Mouse (Mus musculus) neural tube, embryonic 15.5 days (tissue): Measurements from ENCODE around the gene Slc35b2. TPM values are rescaled to one million over a fixed set of nuclear protein-coding genes. Genes with fewer than 3 reads are reported as not detected.

Experiments
- ATAC-seq: fragments of 200-750 bp; cut with Nextera tagmentation; 2 replicates; pipeline ENCODE4 v1.8.0; 2017; ENCODE audit warnings: mild to moderate bottlenecking, moderate TSS enrichment, moderate library complexity; ENCODE audit not compliant: low FRiP score
- H3K27ac ChIP-seq: fragments of 300-500 bp; sonication (generic); replicated peaks from 2 replicates; pipeline ENCODE4 v1.5.1; 2015; ENCODE audit warnings: mild to moderate bottlenecking, inconsistent platforms
- H3K27me3 ChIP-seq: fragments of 300-500 bp; sonication (generic); replicated peaks from 2 replicates; pipeline ENCODE4 v1.6.1; 2015; ENCODE audit warnings: inconsistent platforms
- H3K36me3 ChIP-seq: fragments of 300-500 bp; sonication (generic); 2 replicates; pipeline ENCODE4 v1.6.1; 2015; ENCODE audit warnings: inconsistent platforms
- H3K4me1 ChIP-seq: fragments of 300-500 bp; sonication (generic); 2 replicates; pipeline ENCODE4 v1.6.1; 2015; ENCODE audit warnings: inconsistent platforms
- H3K4me2 ChIP-seq: fragments of 300-500 bp; sonication (generic); 2 replicates; pipeline ENCODE4 v1.6.1; 2015; ENCODE audit warnings: inconsistent platforms, mild to moderate bottlenecking, moderate library complexity
- H3K4me3 ChIP-seq: fragments of 300-500 bp; sonication (generic); replicated peaks from 2 replicates; pipeline ENCODE4 v1.5.1; 2015; ENCODE audit warnings: mild to moderate bottlenecking, inconsistent platforms
- H3K9ac ChIP-seq: fragments of 300-500 bp; sonication (generic); replicated peaks from 2 replicates; pipeline ENCODE4 v1.6.1; 2015; ENCODE audit warnings: mild to moderate bottlenecking, inconsistent platforms
- H3K9me3 ChIP-seq: fragments of 300-500 bp; sonication (generic); replicated peaks from 2 replicates; pipeline ENCODE4 v1.6.1; 2016; ENCODE audit warnings: inconsistent platforms
- WGBS: fragments of 180-500 bp; shearing (Covaris S2); methylation state at CpG from one replicate; pipeline ENCODE4 v1.1.7; 2015; ENCODE audit warnings: mixed read lengths; 5-methylcytosine and 5-hydroxymethylcytosine counted together
- polyA plus RNA-seq: library from polyadenylated mRNA; unstranded; fragments of >200 nt; fragmentation: Nextera tagmentation; extraction: Ambion mirVana; gene quantifications from 2 replicates; pipeline ENCODE4 v1.2.1, GENCODE M21; 2015

The Slc35b2 gene
- polyA plus RNA-seq, 1 experiment from 2014 or later: 86.3 TPM

DNA sequence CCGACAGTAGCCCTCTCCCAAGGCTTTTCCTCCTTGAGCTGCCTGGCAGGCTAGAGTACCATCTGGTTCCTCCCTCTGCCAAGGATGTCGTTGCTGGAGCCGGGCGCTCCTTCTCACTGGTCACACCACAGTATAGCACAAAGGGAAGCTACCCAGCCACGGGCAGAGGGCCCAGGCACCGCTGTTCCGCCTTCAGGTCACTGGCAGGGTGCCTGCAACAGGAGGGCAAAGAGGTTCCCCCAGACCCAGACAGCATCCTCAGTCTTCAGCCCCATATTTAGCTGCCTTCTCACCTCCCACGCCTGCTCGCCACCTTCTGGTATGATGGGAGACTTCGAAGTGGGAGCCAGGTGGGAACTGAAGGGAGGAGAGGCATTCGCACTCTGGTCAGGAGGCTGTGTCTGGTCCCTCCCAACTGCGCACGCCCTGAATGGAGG lies 33.3 kb upstream of the Slc35b2 start:
- no peak overlapping the region for H3K4me3 ChIP-seq
- no peak overlapping the region for H3K27ac ChIP-seq
- no peak overlapping the region for H3K9ac ChIP-seq
- no peaks in the 10 kb centered on the region for H3K9me3 ChIP-seq
- H3K4me1 ChIP-seq: no peaks in the 10 kb centered on the region
- 40% methylated on average over 13 of the region's 13 CpGs for whole genome bisulfite sequencing
- no peak for ATAC-seq
- H3K4me2 ChIP-seq: no peak overlapping the region
- H3K27me3 ChIP-seq: peaks cover 51% of the 10 kb centered on the region
- no peaks in the 10 kb centered on the region for H3K36me3 ChIP-seq

GRCm38 (mm10) chr17:45532896-45533295 lies 30.8 kb upstream of the Slc35b2 start:
- H3K4me3 ChIP-seq: no peak overlapping the region
- no peak overlapping the region for H3K27ac ChIP-seq
- no peak for ATAC-seq
- no peak overlapping the region for H3K9ac ChIP-seq
- H3K4me1 ChIP-seq: no peaks in the 10 kb centered on the region
- no peaks in the 10 kb centered on the region for H3K9me3 ChIP-seq
- WGBS: 58% methylated on average over 15 of the region's 15 CpGs
- H3K27me3 ChIP-seq: peaks cover 62% of the 10 kb centered on the region
- no peak overlapping the region for H3K4me2 ChIP-seq
- no peaks in the 10 kb centered on the region for H3K36me3 ChIP-seq

DNA sequence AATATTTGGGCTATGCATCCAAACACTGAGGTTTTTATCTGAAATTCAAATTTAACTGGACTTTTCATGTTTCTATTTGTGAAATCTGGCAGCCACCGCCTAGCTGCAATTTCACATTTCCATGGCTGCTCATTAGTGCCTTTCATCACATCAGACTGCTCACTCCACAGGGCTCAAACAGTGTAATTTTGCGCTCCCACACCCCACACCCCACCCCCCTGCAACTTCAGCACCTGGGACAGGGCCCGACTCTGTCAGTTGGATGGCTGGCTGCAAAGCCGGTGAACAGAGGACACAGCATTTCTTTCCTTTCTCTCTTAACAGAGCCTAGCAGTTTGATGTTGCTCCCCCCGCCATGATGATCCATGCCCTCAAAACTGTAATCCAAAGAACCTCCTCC lies 27.4 kb upstream of the Slc35b2 start:
- ATAC-seq: no peak
- WGBS: 18% methylated on average over 5 of the region's 5 CpGs
- H3K27ac ChIP-seq: no peak overlapping the region
- no peaks in the 10 kb centered on the region for H3K36me3 ChIP-seq
- no peak overlapping the region for H3K9ac ChIP-seq
- H3K4me1 ChIP-seq: no peaks in the 10 kb centered on the region
- no peaks in the 10 kb centered on the region for H3K9me3 ChIP-seq
- H3K27me3 ChIP-seq: peaks cover 56% of the 10 kb centered on the region
- H3K4me2 ChIP-seq: no peak overlapping the region
- no peak overlapping the region for H3K4me3 ChIP-seq

GRCm38 (mm10) chr17:45538394-45538793 lies 25.3 kb upstream of the Slc35b2 start:
- Histone ChIP-seq H3K36me3 (no peaks in the 10 kb centered on the region), H3K4me3 (no peak overlapping the region), H3K9me3 (no peaks in the 10 kb centered on the region), H3K9ac (no peak overlapping the region), H3K4me2 (no peak overlapping the region), H3K4me1 (no peaks in the 10 kb centered on the region), H3K27me3 (peaks cover 45% of the 10 kb centered on the region), H3K27ac (no peak overlapping the region)
- WGBS: 67% methylated on average over 4 of the region's 4 CpGs
- no peak for ATAC-seq

GRCm38 (mm10) chr17:45539664-45540063 lies 24.0 kb upstream of the Slc35b2 start:
- Histone ChIP-seq H3K4me2 (no peak overlapping the region), H3K4me3 (no peak overlapping the region), H3K27ac (no peak overlapping the region), H3K36me3 (peaks cover 8% of the 10 kb centered on the region), H3K4me1 (peaks cover 10% of the 10 kb centered on the region), H3K9me3 (no peaks in the 10 kb centered on the region), H3K27me3 (peaks cover 45% of the 10 kb centered on the region), H3K9ac (no peak overlapping the region)
- no peak for ATAC-seq
- 80% methylated on average over 21 of the region's 21 CpGs for WGBS

DNA sequence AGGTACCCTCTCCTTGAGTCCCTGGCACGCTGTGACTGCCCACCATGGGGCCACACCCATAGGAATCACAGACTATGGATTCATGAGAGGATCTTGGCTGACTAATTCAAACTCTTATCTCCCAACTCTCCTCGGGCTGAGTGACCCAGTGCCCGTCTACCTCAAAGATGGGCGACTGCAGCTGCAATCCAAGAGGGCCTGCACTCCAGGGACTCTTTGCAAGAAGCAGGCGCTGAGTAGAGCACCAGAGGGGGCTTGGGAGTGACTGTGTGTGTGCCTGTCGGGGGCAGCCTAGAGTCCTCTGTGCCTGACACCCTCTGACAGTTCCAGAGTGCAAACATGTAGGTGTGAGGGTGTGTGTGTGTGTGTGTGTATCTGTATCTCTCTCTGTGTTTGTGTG lies 21.5 kb upstream of the Slc35b2 start:
- 33% methylated on average over 6 of the region's 6 CpGs for WGBS
- peaks cover 25% of the 10 kb centered on the region for H3K4me1 ChIP-seq
- H3K4me2 ChIP-seq: no peak overlapping the region

DNA sequence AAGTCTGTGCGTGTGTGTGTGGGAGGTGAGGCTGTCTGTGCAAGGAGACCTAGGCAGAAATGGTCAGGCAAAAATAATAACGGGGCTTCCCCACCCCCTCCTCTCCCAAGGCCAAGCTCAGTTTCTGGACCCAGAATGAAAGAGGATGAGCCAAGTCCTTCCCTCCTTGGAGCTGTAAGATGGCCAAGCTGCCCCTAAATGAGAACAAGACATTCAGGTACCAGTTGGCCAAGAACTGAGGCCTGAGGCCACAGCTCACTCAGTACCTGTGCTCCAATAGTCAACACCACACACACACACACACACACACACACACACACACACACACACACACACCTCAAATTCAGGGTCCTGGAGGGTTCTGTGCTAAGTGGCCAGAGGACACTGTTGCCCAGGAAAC lies 21.0 kb upstream of the Slc35b2 start:
- ATAC-seq: no peak
- Histone ChIP-seq H3K27me3 (peaks cover 52% of the 10 kb centered on the region), H3K4me3 (no peak overlapping the region), H3K27ac (no peak overlapping the region), H3K9me3 (no peaks in the 10 kb centered on the region), H3K9ac (no peak overlapping the region), H3K36me3 (peaks cover 18% of the 10 kb centered on the region), H3K4me1 (peaks cover 31% of the 10 kb centered on the region), H3K4me2 (no peak overlapping the region)
- 74% methylated on average over 2 of the region's 2 CpGs for WGBS

More for the DNA sequence above, 21.5 kb upstream of the Slc35b2 start:
- Histone ChIP-seq H3K4me3 (no peak overlapping the region), H3K9me3 (no peaks in the 10 kb centered on the region), H3K27me3 (peaks cover 49% of the 10 kb centered on the region), H3K9ac (no peak overlapping the region), H3K36me3 (peaks cover 18% of the 10 kb centered on the region), H3K27ac (no peak overlapping the region)
- ATAC-seq: no peak

DNA sequence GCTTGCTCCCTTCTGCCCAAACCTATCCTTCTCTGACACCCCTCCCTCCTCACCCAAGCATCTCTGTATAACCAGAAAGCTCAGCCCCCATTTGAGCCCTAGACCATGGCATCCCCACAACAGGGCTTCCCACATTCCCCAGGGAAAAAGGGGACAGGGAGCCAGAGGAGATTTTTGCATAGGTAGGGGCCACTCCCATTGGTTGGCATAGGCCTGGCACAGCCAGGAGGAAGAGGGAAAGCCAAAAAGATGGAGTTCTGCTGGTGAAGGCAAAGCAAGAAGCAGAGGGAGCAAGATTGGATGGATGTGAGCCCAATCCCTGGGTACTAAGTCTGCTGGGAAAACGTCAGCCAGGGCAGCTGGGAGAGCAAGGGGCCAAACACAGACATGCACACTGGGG lies 20.6 kb upstream of the Slc35b2 start:
- Histone ChIP-seq H3K4me3 (no peak overlapping the region), H3K4me2 (no peak overlapping the region), H3K36me3 (peaks cover 18% of the 10 kb centered on the region), H3K9ac (no peak overlapping the region), H3K9me3 (no peaks in the 10 kb centered on the region), H3K27ac (no peak overlapping the region), H3K27me3 (peaks cover 53% of the 10 kb centered on the region), H3K4me1 (peaks cover 35% of the 10 kb centered on the region)
- ATAC-seq: no peak
- 55% methylated on average over 1 of the region's 1 CpGs for WGBS

DNA sequence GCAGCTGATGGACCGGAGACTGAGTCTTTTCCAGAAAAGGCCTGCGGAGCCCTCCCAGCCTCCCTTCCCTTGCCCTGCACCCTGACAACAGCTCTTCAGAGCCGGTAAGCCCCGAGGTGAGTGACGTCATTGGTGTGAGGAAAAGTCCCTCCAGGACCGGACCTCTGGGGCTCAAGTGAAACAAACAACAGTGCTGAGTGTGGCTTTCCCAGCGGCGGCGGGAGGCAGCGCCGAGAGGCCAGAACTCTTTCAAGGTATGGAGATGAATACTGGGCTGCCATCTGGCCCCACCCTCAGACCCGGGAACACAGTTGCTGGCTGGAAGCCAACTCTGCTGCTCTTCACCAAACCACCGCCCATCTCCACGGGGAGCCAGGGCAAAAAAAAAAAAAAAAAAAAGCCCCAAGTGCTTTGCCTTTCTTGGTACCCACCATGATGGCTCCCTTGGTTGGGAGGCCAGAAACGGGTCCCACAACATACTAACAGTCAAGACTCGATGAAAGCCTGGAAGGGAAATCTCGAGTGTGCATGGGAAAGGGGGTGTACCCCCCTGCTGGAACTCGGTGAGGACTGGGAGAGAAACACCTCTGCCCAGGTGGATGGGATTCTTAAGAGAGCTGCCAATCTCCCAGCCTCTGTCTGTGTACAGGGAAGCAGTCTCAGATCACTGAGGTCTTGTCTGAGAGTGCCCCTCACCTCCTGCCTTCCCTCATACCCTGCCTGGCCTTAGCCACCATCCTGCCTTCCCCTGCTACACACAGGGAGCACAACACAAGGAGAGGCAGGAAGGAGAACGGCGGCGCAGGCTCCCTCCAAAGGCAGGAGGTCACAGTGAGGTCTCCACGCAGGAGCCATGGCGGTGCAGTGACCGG lies 19.4 kb upstream of the Slc35b2 start:
- H3K9me3 ChIP-seq: no peaks in the 10 kb centered on the region
- peaks cover 49% of the 10 kb centered on the region for H3K27me3 ChIP-seq
- H3K4me3 ChIP-seq: peak overlapping the region; percentile 11; the same call in 1 of the 2 replicates
- H3K4me2 ChIP-seq: peak overlapping the region; percentile 39
- H3K4me1 ChIP-seq: peaks cover 39% of the 10 kb centered on the region
- WGBS: 13% methylated on average over 24 of the region's 24 CpGs
- H3K9ac ChIP-seq: no peak overlapping the region
- peaks cover 18% of the 10 kb centered on the region for H3K36me3 ChIP-seq
- no peak overlapping the region for H3K27ac ChIP-seq
- no peak for ATAC-seq

- Histone ChIP-seq H3K27ac (no peak overlapping the region), H3K4me3 (peak overlapping the region; percentile 11; the same call in 1 of the 2 replicates), H3K9ac (no peak overlapping the region), H3K4me1 (peaks cover 42% of the 10 kb centered on the region), H3K4me2 (peak overlapping the region; percentile 39), H3K9me3 (no peaks in the 10 kb centered on the region), H3K36me3 (peaks cover 18% of the 10 kb centered on the region), H3K27me3 (peaks cover 44% of the 10 kb centered on the region)
- no peak for ATAC-seq
- WGBS: 6% methylated on average over 45 of the region's 46 CpGs
These were observed 18.8 kb upstream of the Slc35b2 start for GRCm38 (mm10) chr17:45544873-45545277.

DNA sequence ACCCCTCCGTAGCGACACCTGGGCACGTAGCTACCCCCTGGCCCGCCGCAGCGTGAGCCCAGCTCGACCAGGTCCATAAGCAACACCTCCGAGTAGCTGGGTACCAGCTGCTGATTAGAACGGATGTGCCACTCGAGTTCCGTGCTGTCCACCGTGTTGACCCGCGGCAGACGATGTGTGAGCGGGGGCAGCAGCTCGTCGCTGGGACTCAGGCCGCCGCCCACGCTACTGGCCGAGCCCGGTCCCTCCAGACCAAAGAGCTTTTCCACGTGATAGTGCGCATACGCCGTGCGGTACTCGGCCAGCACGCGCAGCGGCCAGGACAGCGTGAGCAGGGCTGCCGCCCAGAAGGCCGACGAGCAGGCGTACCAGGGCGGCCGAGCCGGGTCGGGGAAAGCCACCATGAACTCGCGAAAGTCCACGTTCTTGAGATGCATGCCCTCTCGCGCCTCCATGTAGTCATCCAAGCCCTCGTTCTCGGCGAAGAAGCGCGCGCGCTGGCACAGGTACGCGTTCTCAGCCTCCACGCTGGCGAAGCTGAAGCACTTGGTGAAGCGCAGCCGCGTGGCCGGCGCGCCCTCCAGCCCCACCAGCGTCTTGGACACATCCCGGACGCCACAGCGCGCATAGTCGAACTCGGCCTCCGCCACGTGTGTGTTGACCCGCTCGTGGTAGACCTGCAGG lies 18.3 kb upstream of the Slc35b2 start:
- Histone ChIP-seq H3K9ac (no peak overlapping the region), H3K9me3 (no peaks in the 10 kb centered on the region), H3K4me3 (peak overlapping the region; percentile 11), H3K27ac (no peak overlapping the region), H3K4me2 (peak overlapping the region; percentile 39), H3K36me3 (peaks cover 18% of the 10 kb centered on the region), H3K4me1 (peaks cover 47% of the 10 kb centered on the region), H3K27me3 (peaks cover 41% of the 10 kb centered on the region)
- no peak for ATAC-seq
- WGBS: 12% methylated on average over 74 of the region's 74 CpGs

GRCm38 (mm10) chr17:45546941-45547340 lies 16.7 kb upstream of the Slc35b2 start:
- WGBS: 62% methylated on average over 16 of the region's 16 CpGs
- Histone ChIP-seq H3K27ac (no peak overlapping the region), H3K4me2 (peak overlapping the region; percentile 72), H3K9me3 (no peaks in the 10 kb centered on the region), H3K4me3 (no peak overlapping the region), H3K27me3 (peaks cover 40% of the 10 kb centered on the region), H3K36me3 (peaks cover 18% of the 10 kb centered on the region), H3K9ac (no peak overlapping the region), H3K4me1 (peaks cover 50% of the 10 kb centered on the region)
- ATAC-seq: no peak
